Mouse (Mus musculus) testis, postnatal 14 days (tissue): ENCODE measurements around the gene Stat3.

Experiments used
- DNase-seq: peaks from one replicate; pipeline ENCODE4 v3.0.0; 2021; ENCODE audit warnings: low spot score

Gene Stat3

DNA sequence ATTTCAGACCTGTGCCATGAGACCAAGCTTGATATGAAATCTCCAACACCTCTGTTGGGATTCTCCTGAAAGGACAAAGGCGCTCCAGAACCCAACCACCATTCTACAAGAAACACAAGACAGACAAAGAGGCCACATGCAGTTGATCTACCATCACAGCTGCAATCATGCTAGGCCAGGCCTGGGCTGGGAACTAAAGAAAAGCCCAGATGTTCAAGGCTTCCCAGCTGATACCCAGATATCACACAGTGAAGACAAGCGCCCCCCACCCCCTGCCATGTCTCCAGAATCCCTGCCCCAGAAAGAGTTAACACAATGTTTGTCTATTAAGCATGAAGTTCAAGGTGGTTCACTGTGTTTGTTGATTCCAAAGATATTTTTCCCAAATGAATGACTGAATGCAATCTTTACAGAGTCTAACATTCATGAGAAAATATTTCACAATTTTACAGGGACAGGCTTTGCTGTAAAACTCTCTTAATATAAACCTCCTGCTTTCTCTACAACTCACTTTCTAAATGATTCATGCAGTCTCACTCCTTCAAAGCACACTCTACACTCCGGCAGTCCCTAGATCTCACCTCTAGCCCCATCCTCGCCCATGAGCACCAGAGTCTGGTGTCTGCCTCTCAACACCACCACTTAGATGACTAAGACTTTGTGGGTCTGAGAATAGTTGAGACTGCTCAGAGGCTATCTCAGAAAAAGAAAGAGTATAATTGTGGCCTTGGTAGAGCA is 18.3 kb downstream of the Stat3 start:
- DNase-seq: no peak

DNA sequence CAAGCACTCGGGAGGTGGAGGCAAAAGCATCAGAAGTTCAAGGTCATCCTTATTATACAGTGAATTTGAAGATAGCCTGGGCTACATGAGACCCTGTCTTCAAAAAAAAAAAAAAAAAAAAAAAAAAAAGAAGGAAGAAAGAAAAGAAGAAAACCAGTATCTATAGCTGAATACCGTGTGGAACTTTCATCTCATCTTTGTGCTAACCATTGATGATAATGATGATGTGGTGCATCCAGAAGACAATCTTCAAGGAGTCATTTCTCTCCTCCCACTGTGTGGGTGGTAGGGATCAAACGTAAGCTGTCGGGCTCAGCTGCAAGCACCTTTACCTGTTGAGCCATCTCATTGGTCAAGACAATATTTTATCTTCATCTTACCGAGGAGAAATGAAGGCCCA is 21.3 kb downstream of the Stat3 start:
- no peak for DNase-seq

DNA sequence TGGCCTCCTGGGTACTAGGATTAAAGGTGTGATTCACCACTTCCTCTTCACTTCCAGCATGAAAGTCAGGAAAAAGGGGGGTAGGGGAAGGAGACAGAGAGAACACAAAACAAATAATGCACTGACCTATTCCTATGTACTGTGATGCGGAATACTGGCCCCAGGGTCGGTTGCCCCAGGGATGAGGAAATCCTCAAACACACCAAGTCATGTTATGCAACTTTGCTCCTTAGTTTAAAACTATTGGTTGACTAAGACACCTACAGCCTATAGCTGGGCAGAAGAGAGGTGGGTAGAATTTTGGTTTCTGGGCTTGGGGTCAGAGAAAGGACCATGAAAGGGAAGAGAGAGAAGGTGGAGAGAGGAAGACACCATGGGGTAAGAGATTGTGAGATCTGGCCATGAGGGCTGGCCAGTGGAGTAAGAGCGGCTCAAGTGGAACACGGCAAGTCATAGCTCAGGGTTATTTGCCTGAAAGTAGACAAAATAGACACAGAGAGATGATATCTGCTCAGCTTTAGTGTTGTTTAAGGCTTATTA is 22.8 kb downstream of the Stat3 start:
- no peak for DNase-seq

DNA sequence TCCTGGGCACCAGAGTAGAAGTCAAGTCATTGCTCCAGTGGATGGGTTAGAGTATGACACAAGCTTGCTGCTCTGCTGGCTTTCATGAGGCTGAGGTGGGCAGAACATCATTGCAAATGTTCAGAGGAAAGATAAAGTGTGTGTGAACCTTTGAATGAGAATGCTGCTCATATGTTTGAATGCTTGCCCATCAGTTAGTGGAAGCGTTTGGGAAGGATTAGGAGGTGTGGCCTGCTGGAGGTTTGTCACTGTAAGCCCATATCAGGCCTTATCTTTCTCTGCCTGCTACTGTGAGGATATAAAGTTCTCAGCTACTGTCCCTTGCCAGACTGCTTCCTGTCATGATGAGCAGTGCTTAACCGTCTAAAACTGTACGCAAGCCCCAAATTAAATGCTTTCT is 24.3 kb downstream of the Stat3 start:
- no peak for DNase-seq

DNA sequence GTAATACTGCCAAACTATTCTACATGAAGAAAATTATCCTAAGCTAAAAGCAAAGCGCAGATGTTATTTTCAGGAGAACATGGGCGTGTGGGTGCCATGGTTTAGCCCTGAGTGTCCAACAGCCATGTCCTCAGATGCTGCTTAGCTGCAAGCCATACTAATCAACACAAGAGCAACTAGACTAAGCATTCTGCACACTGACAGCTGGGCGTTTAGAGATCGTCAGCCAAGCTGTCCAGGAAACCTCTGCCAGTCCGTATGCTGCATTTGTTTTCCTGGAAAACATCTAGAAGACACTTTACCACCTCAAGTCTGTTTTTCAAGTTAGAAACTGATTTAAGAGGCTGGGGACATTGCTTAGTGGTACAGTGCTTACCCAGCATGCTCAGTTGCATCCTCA is 24.9 kb downstream of the Stat3 start:
- no peak for DNase-seq

DNA sequence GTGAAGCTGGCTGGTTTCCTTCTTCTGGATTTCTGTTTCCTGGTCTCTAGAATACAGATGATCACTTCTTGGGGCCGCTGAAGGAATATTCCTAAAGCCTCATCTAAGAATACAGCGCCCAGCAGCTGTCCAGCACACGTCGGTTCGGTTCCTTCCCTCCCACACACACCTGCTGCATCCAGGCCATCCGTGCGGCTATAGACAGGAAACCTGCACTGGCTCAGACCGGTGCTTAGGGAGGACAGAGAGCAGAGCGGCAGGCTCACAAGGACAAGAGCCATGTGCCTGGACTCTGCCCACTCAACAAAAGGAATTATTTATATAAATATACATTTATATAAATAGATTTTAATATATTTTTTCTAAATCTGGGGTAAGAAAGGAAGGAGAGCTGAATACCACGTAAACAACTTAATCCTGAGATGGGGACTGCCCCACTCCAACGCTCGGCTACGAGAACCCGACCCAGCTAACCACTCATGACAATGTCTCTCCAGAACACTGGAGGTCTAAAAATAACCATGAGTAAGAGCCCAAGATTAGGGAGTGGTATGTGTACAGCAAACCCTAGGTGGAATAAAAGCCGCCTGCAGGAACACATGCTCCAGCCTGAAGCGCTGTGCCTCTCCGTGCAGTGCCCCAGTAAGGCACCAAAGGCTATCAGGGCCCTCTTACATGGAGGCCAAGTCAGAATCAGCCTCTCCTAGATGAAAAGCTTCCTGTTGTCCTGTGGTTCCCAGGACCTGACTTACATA is 26.8 kb downstream of the Stat3 start:
- no peak for DNase-seq

DNA sequence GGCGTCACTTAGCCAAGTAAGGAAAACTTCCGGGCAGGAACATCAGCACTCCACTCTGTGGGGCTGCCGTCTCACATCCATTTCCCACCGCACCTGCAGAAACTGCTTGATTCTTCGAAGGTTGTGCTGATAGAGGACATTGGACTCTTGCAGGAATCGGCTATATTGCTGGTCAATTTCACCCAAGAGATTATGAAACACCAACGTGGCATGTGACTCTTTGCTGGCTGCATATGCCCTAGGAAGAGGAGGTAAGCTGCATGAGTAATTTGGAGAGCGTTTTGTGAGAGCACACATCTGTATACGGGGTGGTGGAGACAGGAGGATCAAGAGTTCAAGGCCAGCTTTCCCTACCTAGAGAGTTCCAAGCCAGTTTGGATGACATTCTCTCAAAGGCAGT is 30.8 kb downstream of the Stat3 start:
- DNase-seq: no peak

DNA sequence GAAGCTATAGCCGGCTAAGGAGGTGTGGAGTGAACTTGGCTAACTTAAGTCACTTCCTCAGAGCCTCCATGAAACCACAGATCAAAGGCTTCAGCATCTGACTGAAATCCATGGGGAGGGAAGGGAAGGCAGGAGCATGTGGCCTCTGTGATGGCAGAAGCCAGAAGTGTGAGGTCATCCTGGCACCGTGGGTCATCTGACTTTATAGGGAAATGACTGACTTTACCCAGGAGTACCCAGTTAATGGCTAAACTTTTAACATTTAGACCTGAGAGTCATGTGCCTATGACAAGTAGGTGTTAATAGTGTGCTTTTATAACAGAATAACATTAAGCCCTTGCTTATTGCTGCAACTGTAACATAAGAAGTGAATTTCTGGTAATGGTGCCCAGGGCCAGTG is 31.2 kb downstream of the Stat3 start:
- DNase-seq: no peak

DNA sequence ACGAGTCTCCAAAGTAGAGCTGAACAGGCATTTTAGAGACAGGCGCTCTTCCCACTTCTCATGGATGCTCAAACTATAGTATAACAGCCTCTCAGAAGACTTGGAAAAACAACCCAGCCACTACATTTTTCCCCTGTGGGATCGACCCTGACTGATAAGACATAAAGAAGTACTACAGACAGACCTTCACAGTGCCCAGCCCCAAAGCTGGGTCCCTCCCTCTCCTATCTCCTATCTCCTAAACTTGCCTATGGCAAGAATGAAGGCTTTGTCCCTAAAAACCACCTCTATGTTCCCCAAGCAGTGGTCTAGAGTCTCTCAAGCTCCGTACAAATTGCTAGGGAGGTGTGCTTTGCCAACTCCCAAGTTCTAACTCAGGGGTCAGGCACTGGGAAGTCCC is 32.5 kb downstream of the Stat3 start:
- no peak for DNase-seq

DNA sequence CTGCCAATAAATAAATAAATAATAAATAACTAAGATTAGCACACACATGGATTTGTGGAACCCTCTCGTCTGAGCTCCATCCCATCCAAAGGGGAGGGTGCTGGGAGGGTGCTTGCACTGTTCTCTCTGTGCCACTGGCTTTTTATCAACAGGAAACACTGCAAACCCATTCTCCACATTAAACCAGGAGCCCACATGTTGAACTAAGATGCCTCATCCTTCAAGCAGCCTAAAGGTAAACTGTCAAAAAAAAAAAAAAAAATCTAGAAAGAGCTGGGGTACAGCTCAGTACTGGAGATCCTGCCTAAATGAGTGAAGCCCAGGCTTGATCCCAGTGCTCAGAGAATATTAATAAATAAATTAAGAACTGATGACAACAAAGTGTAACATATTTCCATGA is 33.4 kb downstream of the Stat3 start:
- DNase-seq: no peak

DNA sequence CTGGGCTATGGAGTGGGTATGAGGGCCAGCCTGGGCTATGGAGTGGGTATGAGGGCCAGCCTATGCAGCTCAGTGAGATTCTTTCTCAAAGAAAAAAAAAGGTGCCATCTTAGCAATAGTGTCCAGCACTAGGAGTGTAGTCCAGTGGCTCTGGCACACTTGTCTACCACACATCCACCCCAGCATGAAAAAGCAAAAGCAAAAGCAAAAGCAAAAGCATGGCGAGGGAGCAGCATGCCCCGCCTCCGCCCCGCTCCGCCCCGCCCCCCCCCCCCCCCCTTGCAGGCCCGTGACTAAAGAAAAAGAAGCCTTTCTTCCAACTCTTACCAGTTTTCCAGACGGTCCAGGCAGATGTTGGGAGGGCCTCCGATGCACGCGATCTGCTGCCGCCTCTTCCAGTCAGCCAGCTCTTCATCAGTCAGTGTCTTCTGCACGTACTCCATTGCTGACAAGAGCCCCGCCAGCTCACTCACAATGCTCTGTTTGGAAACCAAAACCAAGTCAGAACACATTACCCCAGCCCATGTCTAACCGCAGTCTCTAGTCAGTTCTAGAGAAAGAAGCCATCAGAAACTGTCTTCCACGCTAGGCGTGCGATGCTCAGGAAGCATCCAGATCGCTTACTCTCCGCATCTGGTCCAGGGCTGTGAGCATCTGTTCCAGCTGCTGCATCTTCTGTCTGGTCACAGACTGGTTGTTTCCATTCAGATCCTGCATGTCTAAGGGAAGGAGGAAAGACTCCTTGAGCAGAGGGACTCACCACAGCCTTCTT is 34.6 kb downstream of the Stat3 start:
- no peak for DNase-seq

DNA sequence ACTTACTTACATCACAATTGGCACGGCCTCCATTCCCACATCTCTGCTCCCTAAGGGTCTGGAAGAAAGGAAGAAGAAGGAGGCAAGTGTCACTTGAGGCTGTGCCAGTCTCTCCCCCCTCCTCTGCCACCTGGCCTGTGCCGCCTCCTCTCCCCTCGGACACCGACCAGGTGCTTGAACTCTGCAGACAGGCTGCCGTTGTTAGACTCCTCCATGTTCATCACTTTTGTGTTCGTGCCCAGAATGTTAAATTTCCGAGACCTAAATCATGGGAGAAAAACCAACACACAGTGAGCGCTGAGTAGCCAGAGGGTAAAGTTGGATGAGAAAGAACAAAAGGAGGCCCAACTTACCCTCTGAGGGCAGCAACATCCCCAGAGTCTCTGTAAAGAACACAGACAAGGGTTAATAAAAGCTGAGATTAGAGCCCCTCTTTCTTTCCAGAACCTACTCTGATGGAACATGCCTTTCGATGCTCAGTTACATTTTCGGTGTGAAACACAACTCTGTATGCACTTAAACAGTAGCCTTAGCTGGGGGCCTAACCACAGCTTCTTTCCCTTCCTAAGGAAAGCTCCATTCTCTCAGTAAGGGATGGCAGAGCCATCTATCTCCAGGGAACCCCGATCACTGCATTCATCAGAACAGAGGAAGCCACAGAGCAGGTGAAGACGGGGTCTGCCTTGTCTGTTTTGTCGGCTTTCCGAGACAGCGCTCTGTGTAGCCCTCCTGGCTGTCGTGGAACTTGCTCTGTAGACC is 40.7 kb downstream of the Stat3 start:
- no peak for DNase-seq

DNA sequence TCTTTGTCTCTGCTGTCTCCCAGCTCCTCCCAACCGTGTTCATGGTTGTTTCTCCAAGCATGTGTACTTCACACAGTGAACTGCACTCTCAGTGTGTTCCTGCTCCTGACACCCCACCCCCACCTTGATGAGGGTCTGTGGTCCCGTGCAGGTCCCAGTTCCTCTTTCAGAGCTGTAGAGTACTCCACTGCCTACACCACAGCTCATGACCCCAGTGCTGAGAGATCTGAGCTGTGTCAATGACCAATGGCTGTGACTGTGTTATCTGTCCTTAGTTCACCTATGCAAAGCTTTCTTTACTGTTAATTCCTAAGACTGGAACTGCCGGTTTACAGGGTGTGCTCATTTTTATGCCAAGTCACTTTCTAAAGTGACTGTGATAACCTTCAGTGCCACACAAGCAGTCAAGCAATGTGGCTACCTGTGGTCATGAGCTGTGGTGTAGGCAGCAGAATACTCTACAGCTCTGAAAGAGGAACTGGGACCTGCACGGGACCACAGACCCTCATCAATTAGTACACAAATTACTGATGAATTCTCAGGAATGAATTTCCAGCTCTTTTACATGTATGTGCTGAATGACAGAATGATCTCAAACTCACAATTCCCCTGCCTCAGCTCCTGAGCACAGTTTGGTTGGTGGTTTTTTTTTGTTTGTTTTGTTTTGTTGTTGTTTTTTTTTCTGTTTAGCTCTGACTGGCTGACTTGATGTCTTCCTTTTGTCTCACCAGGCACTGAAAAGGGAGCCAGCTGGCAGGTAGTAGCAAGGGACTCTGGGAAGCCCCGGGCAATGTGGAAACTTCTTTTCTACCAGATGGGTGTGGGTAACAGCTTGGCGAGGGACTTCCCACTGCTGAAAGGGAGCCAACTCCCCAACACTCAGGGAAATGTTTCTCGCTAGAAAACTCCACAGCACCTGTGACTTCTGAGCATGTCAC is 41.8 kb downstream of the Stat3 start:
- no peak for DNase-seq

DNA sequence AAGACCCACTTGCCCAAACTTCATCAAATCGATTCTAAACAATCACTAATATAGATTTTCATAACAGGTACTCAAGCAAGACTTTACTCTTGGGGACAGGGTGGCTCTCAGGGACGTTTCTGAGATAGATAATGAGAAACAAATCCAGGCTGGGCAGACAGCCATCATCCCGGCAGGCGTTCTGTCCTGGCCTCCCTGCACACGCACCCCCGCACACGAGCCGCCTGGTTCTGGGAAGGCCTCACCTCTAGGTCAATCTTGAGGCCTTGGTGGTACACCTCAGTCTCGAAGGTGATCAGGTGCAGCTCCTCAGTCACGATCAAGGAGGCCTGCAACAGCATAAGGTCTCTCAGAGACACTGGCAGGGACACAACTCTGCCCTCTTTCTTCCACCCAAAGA is 43.3 kb downstream of the Stat3 start:
- DNase-seq: no peak

DNA sequence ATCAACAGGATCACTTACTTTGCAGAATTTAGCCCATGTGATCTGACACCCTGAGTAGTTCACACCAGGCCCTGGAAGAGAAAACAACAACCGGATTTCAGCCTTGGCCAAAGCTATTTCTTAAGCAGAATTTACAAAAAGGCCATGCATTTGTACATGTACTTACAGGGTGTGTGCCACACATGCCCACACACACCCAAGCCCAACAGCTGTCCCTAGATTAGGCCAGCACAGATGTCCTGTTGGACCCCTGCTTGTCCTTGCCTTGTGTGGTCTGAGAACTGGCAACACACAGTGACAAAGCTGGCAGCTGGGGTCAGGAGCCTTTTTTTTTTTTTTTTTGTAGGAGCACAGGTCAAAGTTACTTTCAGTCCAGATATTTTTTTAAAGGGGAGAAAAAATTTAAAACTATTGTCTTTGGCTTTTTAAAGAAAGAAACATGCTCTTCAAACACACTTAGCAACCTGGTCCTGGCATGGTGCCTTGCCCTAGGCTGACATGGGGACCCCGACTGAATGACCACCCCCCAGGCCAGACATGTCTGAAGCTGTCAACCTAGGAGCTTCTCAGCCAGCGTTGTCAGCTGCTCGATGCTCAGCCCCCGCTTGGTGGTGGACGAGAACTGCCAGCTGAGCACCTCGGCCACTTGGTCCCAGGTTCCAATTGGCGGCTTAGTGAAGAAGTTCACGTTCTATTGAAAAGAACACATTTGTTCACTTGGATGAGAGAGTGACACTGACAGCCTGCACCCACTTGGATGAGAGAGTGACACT is 45.0 kb downstream of the Stat3 start:
- DNase-seq: no peak

DNA sequence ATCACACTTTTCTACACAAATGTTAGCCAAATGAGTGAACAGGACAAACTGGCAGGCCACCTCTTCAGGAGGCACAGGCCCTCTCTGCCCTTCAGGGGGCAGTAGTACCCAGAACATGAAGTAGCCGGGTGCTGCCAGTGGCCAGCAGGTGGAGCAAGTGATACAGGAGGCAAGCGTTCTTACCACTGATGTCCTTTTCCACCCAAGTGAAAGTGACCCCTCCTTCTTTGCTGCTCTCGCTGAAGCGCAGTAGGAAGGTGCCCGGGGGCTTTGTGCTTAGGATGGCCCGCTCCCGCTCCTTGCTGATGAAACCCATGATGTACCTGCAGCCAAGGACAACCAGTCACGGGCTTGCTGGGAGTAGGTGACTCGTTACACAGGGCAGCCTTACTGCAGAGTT is 45.9 kb downstream of the Stat3 start:
- peak; percentile 69 for DNase-seq

DNA sequence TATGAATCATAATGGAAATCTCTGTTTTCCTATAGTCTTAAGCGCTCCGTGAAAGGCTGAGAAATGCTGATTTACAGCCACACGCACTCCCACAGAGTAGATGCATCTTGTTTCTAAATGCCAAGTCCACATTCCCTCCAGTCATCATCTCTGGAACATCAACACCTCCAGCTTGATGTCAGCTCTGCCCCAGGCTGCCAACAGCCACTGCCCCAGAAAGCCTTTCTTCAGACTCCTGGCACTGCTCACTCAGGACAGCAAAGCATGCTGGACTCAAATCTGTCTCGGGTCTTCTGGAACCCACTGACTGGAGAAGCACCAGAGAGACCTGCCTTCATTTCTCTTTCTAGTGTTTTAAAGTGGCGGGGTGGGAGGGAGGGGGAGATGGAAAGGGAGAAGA is 46.9 kb downstream of the Stat3 start:
- DNase-seq: no peak

DNA sequence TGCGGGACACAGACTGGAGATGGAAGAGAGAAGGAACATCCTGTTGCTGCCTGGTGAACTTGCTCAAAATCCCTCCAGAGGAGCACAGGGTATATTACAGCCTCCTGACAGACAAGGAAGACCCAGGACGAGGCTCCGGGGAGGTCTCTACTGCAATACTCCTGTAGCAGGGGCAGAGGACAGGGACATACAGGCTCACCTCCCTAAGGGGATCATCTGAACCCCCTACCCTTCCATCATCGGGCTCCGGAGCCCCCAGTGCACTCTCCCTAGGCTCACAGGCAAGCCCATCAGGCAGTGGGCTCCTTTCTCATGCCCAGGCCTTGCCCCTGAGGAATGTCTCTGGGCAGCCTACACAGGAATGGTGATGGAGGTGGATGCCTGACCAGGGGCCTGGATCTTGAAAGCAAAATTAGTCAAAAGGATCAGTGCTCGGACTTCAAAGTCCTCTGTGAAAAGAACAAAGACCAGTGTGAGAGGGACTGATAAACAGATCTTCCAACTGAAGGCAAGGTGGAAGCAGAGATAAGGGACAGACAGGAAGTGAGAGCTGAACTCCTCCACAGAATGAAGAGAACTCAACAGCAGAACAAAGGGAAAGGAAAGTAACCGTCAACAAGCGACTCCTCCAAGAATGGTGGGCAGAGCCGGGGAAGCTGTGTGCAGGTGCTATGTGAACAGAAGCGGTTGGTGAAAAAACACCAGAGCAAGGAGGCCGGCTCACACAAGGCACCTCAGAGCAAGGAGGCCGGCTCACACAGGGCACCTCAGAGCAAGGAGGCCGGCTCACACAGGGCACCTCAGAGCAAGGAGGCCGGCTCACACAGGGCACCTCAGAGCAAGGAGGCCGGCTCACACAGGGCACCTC is 47.9 kb downstream of the Stat3 start:
- no peak for DNase-seq

DNA sequence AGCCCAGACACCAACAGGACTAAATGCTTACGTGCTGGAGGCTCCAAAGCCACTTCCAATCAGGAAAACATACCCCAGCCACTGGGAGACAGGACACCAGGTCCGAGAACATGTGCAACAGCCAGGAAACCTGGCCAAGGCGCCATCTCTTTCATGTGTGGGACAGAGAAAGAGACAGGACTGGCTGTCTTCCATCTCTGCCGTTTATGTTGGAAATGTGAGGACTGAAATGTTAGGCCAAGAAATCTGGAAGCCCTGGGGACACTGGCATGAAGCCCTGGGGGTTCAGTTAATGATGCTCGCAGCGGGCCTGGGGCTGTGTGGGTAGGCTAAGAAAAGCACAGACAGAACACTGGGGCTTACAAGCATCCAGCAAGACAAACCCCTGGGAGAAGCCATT is 48.9 kb downstream of the Stat3 start:
- no peak for DNase-seq
